Mouse (Mus musculus) megakaryocyte progenitor cell, adult 5-6 weeks (primary cell): ENCODE data around the gene St6galnac6. TPM values are rescaled to one million over a fixed set of nuclear protein-coding genes. Genes with fewer than 3 reads are reported as not detected.

ENCODE experiments used
- ATAC-seq: replicated peaks from 2 replicates; pipeline ENCODE4 v1.8.0; 2016; ENCODE audit warnings: mild to moderate bottlenecking, moderate TSS enrichment, inconsistent platforms; ENCODE audit not compliant: poor library complexity
- total RNA-seq, 2 experiments: library from RNA; stranded (forward) in 1 of 2; stranded (reverse) in 1 of 2; fragments of 157-497, 149-512 nt in 1 of 2; fragments of 200-1000 nt in 1 of 2; gene quantifications; 2 replicates each; pipeline versions ENCODE4 v1.2.3 to v1.2.4; 2015 to 2017

St6galnac6 gene
- 7.9 and 9.4 TPM in 2 replicates for total RNA-seq (2015)
- 19.0 and 24.4 TPM in 2 replicates for total RNA-seq (2017)

DNA sequence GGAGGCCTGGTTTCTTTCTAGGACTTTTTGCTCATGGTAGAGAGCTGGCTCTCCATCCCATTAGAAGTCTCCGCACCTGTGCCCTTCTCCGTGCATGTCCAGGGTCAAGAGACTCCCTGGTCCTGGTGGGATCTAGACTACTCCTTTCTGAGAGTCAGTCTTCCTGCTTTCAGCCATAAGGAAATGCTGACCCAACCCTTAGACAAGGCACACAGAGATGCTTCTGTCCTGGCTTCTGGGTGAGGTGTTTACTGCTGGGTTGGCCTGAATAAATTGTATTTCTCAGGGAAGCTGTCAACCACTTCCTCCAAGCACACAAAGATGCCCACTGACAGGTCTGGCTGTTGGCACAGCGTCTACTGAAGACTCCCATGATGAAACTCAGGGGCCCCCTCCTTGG lies at the start of gene St6galnac6:
Gene St6galnac6 (plus strand): TSS at position 301 of the 400 bp plus-strand sequence.
- no peak for ATAC-seq

DNA sequence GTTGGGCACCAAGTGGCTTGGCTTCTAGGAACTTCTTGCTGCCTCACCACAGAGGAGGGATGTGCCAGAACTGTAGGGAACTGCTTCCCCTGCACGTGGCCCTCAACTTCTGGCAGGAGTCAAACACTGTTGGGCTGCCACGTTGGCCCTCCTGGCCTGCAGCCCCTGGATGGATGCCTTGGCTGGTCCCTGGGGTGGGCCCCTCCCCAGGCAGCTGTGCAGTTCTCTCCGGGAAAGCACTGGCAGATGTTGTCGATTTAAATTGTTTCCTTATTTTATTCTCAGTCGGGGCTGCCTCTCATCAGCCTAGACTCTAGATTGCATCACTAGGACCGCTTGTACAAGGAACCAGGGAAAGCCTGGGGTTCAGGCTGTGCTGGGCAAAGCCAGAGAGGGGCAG lies 49.7 kb upstream of the St6galnac6 start:
- 0 out of 2 replicates have a peak, but pooled peaks have one; percentile 29 for ATAC-seq

DNA sequence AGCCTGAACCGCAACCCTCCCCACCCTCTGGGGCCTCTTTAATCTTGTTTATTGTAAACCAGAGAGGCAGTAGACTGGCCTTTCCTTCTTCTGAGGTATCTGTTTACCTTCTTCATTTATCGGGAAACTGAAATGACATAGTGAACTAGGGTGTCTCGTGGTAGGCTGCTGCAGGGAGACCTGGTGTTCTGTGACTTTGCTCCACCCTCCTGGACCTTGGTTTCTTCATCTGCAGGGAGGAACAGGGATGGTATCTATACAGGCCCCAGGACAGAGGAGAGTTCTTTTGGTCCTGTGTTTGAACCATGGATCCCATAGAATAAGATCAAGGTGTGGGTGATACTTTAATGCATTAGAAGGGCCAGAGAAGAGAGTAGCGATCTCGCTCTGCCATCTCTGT lies 48.3 kb upstream of the St6galnac6 start:
- ATAC-seq: no peak

DNA sequence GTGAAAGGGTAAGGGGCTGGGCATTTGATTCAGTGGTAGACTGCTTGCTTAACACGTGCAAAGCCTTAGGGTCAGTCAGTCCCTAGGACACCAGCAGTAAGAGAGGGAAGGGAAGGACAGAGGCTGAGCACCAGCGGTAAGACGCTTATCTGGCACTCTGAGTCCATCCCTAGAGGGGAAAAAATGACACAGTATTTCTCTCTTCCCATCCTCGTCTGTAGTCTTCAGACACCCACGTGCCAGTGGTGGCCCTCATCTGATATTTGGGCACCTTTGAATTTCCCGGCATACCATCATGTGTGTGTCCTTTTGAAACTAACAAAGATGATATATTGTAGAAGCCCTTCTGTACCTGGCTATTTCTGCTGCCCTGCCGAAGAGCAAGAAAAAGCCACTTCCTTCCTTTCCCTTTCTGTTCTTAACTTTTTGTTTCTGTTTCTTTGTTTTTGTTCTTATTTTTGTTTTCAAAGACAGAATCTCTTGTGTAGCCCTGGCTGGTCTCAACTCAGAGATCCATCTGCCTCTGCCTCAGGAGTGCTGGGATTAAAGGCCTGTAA lies 45.8 kb upstream of the St6galnac6 start:
- no peak for ATAC-seq

DNA sequence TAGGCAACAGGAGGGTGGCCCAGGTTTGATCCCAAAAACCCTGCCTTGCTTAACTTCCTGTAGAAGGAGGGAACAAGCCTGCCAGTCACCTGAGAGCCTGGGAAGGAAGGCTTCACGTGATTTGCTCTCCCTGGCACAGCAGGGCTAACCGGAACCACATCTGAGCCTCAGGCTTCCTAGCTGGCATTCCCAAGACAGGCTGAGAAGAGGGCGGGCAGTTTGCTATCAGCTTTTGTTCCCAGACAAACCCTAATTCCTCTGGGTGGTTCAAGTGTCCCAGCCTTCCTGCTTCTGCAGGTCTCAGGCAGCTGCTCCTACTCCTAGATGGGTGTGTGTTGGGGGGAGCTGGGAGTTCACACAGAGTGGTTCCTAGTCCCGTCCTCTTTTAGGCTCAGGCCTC lies 44.0 kb upstream of the St6galnac6 start:
- no peak for ATAC-seq

DNA sequence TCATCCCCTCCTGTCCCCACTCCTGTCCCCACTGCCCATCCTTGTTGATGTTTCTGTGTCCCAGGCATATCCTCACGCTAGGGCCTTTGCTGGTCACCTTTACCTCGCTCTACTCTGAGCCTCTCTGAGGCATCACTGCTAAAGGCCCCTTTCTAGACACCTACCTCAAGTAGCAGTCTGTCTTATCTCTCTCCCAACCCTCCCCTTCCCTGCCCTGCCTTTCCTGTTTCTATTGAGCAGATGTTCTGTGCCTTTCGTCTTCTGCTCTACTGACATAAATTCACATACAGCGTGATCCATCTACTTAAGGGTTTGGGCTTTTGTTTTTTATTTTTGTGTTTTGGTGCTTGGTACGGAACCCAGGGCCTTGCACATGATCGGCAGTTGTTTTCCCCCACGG lies 43.5 kb upstream of the St6galnac6 start:
- no peak for ATAC-seq

DNA sequence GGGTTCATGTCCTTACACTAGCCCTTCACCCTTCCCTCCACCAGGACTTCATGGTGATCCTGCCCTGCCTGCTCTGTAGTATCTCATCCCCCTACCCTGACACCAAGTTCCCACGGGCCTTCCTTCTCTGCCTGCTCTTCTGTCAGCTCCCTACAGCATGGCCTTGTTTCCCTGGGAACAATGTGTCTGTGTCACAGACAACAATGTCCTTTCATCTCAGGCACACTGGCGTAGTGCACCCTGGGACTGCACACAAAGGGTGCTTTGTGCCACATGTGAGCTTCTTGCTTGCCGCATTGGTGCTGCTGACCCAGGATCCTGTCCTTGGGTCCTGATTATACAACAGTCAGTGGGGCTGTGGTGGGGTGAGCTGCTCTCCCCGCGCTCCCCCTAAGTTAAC lies 39.9 kb upstream of the St6galnac6 start:
- ATAC-seq: no peak

DNA sequence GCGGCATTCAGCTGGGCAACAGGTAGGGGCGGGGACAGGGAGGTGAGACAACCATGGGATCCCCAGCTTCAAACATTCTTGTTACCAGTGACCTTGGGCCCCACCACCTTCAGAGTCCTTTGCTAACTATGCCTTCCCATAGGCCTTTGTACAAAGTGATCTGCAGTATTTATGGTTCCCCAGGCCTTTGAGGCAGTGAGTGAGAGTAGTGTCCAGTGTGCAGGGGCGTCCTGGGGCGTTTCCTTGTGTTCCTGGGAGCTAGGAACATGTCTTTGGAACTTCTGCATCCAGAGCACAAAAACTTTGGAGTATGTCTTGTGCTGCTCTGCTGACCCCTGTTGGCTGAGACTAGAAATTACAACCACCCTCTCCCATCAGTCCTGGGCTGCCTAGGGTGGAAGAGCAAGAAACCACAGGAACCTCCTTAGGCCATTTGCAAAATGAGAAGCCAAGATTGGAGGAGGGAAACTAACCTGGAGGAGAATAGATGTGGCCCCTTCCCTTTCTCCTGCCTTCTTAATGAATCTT lies 32.9 kb upstream of the St6galnac6 start:
- peak; percentile 73 for ATAC-seq

DNA sequence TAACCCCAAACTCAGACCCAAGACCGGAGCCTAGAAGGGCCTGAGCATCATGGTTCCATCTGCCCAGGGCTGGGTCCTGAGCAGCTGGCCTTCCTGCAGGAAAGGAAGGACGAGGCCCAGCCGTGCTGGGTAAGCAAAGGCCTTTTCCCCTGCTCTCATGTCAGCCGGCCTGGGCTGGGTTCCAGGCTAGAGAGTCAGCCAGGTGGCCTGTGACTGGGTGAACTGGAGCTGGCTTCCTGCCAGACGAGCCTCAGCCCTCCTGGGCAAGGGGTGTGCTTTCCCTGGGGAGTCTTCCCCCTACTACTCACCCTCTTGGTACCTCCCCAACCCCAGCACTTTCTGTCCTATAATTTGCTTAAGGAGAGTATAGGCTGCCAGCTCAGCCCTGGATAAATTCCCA lies 31.4 kb upstream of the St6galnac6 start:
- ATAC-seq: no peak

DNA sequence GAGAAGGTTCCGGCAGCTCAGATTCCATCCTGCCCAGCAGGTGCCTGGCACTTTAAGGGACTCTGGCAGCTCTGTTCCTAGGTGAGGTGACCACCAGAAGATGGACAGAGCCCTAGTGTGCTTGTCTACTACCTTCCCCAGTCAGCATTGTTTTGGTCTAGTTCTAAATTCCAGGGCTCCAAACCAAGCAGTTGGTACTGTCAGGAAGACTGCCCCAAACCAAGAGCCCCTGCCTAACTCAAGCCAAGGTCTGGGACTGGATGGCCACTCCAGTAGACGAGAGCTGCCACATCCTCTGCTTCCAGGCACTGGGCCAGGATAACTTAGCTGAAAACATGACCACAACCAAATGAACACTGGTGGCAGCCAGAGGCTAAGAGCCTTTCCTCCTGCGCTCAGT lies 30.6 kb upstream of the St6galnac6 start:
- ATAC-seq: no peak

DNA sequence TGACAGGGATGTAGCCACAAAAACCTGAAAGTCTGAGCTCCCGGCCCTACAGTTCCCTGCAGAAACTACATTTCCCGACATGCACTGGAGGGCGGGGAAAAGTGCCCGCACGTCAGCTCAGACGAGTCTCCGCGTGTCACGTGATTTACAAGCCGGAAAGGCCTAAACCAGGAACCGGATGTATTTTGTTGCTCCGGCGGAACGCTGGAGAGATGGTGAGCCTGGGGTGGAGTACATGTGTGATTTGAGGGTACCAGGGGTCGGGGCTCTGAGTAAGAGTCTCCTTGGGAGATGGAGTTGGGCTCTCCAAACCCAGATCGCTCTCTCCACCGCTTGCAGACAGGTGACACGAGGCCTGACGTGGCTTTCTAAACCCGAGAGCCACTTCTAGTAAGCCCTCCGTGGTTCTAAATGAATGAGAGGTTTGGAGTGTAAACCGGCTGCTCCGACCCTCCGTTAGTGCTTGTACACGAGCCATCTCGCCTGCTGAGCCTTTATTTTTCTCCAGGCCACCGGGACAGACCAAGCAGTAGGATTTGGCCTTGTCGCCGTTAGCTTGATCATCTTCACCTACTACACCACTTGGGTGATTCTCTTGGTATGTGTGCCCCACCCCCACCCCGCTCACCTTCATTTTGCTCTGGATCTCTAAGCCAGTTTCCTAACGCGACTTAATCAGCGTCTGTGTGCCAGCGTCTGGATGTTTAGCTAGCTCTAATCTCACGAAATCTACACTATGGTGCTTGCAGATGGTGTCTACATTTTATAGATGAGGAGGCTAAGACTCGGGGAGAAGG lies 28.6 kb upstream of the St6galnac6 start, which contains the start of gene Dpm2:
Gene Dpm2 (plus strand): TSS at position 161 of the 797 bp plus-strand sequence.
- peak; percentile 76 for ATAC-seq

DNA sequence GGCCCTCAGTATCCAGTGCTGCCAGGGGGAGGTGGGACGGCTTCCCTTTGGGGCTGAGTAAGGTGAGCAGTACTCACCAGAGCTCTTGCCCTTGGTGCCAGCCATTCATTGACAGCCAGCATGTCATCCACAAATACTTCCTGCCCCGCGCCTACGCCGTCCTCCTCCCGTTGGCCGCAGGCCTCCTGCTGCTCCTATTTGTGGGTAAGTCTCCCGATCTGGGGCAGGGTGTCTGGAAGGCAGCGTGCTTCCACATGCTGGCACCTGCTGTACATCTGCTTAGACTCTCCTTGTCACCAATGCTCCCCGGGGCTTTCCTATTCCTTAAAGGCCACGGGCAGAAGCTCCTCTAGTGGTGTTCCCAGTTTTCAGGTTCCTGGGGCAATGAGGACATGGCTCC lies 27.3 kb upstream of the St6galnac6 start:
- no peak for ATAC-seq

DNA sequence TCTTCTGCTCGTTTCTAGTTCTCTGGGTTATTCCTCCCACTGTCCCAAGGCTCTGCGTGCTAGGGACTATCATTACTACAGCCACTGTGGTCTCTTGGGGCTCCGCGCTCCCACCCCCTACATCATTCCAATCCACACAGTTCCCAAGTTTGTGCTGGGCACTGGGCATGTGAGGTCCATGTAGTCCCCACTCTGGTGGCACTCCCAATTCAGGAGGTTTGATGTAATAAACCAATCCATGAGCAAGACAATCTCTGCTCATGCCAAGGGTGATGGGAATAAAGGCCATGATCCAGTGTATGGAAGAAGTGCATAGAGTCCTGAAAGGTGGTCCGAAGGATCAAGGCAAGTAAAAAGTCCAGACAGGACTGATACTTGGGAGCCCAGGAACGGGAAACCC lies 25.0 kb upstream of the St6galnac6 start, which contains the start of gene Pip5kl1:
Gene Pip5kl1 (plus strand): TSS at position 301 of the 400 bp plus-strand sequence.
- no peak for ATAC-seq

DNA sequence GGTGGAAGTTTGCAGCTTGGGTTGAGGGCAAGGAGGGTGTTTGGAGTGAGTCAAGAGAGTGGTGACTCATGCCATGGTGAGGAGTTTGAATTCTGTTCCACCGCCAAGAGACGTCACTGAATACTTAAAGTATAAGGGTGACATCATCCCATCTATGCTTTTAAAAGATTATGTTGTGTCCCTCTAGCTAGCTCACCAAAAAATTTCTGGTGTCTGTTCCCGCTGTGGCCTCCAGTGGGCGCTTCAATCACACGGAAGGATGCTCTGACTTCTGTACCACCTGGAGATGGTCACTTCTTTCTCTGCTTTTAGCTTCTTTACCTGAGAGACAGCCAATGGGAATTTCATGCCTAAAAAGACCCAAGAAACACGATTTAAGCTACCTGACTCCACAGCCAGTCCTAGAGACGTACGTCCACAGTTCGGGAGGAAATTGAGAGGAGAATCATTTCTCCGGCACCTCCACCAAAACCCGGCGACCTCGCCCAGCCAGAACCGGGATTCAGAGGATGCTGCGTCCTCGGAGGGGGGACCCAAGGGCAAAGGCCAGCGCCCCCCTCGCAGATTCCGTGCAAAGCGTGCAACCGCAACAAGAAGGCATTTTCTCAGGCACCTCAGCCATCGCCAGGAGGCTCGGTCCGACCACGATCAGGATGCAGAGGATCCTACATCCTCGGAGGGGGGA lies 24.5 kb upstream of the St6galnac6 start:
- peak; percentile 59 for ATAC-seq

DNA sequence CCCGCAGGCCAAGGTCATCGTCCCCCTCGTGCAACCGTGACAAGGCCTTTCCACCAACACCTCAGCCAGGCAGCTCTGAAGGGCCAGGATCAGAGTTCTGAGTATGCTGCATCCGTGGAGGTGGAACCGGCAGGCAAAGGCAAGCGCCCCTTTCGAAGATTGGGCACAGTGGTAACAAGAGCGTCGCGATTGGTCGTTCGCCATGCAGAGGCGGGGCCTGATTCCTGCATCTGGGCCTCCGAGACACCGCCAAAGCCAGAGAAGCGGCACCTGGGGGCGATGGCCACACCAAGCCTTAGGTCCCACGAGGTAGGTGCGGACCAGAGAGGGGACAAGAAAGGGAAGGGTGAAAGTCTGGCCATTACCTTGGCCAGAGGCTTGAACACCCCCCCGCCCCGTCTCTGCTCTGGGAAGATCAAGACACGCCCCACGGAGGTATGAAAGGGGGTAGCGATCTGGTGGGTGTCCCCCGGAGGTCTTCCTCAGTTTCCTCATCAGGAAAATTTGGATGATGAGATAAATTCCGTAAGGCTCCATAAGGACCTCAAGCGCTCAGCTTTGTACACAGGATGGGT lies 23.8 kb upstream of the St6galnac6 start, which contains the start of gene 9430097D07Rik:
Gene 9430097D07Rik (minus strand): TSS at position 99 of the 575 bp plus-strand sequence.
- peak; percentile 49 for ATAC-seq

DNA sequence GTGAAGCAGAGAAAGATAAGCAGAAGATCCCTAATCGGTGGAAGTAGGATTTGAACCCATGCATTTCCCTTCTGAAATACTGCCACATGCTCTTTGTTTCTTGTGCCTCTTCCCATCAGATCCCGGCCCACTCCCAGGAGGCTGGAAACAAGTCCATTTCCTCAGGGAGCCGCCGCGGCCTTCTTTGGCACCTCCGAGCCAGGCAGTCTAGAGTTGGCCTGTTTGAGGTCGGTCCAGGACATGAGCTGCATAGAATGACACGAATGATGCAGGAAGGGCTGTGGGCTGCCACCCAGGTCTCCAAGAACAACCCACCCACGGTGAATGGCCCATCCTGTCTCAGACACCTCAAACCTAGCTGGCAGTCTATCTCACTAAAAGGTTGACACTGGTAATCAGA lies 23.0 kb upstream of the St6galnac6 start:
- no peak for ATAC-seq

DNA sequence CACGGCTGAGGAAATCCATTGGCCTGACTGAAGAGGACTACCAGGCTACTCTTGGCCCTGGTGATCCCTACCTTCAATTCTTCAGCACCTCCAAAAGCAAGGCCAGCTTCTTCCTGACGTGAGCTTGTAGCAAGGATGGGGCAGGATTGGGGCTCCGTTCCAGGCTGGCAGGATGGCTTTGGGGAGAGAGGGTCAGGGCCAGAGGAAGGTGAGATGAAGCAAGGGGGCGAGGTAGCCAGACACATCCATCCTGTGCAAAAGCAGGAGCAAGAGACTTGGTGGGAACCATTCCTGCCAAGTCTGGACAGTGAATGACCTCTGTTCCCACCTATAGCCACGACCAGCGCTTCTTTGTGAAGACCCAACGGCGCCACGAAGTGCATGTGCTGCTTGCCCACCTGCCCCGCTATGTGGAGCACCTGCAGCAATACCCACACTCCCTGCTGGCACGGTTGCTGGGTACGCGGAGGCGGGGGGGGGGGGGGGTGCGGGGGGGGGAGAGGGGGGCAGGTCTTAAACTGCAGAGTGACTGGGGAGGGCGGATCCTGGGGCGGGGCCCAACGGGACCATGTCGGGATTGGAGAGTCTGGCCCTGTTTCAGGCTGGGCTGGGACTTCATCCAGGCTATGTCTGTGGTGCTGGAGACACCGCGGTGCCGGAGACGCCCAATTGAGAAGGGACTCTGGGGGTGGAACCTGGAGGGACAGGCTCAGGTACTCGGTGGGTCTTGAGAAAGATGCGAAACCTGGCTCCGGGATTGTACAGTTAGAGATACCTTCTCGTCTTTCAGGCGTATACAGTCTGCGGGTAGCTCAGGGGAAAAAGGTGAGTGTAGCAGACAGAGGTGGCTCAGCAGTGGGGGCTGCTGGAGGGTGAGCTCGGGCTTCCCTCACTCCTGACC lies 21.1 kb upstream of the St6galnac6 start:
- no peak for ATAC-seq

DNA sequence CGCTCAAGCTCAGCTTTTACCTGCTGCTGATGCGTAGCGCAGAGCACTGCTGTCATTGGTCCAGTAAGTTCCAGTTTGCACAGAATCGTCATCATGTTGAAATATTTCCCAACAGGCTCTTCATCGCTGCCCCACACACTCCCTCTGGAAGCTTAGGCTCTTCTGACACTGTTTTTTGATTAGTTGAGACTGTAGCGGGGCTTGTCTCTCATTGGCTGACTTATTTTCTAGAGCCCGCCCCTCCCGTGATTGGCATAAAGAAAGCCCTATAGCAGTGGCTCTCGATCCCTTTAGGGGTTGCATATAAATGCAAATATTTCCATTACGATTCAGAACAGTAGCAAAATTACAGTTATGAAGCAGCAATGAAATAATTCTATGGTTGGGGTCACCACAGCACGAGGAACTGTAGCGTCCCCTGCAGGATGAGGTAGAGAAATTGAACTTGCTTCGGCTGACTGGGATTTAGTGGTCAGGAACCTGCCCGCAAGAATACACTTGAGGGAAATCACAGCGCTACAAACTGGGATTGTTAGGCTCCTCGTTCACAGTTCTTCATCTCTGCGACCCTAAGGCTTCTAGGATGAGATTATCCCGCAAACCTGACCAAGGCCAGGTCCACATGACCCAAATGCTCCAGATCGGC lies 17.9 kb upstream of the St6galnac6 start:
- peak; percentile 35 for ATAC-seq
